Mouse (Mus musculus) mouse trophoblast stem cell (cell line): ENCODE data around the gene Dchs1.

ENCODE experiments used
- in situ Hi-C, 2 experiments: fragments of 300-500 bp; cut with MseI, MboI; formaldehyde crosslinking; loops; 2 replicates in 1 of 2; 3 replicates in 1 of 2; pipeline ENCODE4 v1.15.1; 2025

The Dchs1 gene

GRCm38 (mm10) chr7:105787285-105788140, at the start of gene Dchs1:
TSS of gene Dchs1 (minus strand) at chr7:105787654.
- in situ Hi-C loops = no loop called here

- in situ Hi-C loops = loop anchor here in 1 of 2 experiments (25.0 kb wide), 1 partner anchor 1213 kb away; the partner anchor contains the start of gene Olfr713
Measured at GRCm38 (mm10) chr7:105824281-105824680, 36.8 kb upstream of the Dchs1 start.

- in situ Hi-C loops = loop anchor here in 1 of 2 experiments (25.0 kb wide), 1 partner anchor 1219 kb away; the partner anchor contains the start of gene Olfr713
Measured at GRCm38 (mm10) chr7:105818483-105818882, 31.0 kb upstream of the Dchs1 start.

- in situ Hi-C loops = loop anchor here in 1 of 2 experiments (25.0 kb wide), 1 partner anchor 1221 kb away; the partner anchor contains the start of gene Olfr713
Measured at GRCm38 (mm10) chr7:105816736-105817135, 29.3 kb upstream of the Dchs1 start.

DNA sequence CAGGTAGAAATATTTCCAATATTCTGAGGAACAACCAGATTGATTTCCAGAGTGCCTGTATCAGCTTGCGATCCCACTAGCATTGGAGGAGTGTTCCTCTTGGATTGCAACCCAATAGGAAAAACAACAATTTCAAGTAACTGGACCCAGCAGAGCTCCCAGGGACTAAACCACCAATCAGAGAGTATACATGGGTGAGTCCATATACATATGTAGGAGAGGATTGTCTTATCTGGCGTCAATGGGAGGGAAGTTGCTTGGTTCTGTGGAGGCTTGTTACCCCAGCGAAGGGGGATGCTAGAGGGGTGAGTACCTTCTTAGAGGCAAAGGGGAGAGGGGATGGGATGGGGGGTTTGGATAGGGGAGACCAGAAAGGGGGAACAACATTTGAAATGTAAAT, 25.9 kb upstream of the Dchs1 start:
- in situ Hi-C loops = loop anchor here in 1 of 2 experiments (25.0 kb wide), 1 partner anchor 1224 kb away; the partner anchor contains the start of gene Olfr713

DNA sequence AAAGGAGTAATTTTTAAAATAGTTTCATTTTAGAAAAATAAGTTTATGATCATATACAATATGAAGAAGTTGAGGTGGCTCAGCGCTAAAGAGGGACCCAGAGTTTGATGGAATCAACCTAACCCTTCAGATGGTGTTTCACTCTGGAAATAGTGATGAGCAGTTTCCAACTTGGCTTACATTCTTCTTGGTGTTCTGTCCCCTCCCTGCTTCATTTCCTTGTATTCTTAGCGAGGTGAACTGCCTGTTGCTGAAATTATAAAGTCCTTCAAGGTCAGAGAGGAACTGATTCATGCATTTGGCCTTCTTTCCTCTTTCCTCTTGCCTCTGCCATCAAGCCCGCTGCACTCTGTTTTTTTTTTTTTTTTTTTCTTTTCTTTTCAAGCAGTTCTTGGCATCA, 25.1 kb upstream of the Dchs1 start:
- in situ Hi-C loops = loop anchor here in 1 of 2 experiments (25.0 kb wide), 1 partner anchor 1225 kb away; the partner anchor contains the start of gene Olfr713

DNA sequence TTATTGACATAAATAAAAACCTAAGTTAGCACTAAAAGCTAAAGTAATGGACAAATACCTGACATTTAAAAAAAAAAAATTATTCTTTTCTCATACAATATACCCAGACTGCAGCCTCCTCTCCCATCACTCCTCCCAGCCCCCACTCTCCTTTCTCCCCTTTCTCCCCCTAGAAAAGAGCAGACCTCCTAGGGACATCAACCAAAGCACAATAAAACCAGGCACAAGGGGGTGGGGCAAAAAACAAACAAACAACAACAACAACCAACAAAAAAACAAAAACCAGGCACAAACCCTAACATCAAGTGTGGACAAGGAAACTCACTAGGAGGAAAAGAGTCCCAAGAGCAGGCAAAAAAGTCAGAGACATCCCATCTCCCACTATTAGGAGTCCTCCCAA, 24.1 kb upstream of the Dchs1 start:
- in situ Hi-C loops = loop anchor here in 1 of 2 experiments (25.0 kb wide), 1 partner anchor 1226 kb away; the partner anchor contains the start of gene Olfr713

- in situ Hi-C loops = loop anchor here in 1 of 2 experiments (25.0 kb wide), 1 partner anchor 1226 kb away; the partner anchor contains the start of gene Olfr713
Measured at GRCm38 (mm10) chr7:105810877-105811489, 23.5 kb upstream of the Dchs1 start, which contains the start of gene Mrpl17. TSS of gene Mrpl17 (minus strand) at chr7:105811099.

- in situ Hi-C loops = loop anchor here in 1 of 2 experiments (25.0 kb wide), 1 partner anchor 1227 kb away; the partner anchor contains the start of gene Olfr713
Measured at GRCm38 (mm10) chr7:105810280-105810876, 22.9 kb upstream of the Dchs1 start.

DNA sequence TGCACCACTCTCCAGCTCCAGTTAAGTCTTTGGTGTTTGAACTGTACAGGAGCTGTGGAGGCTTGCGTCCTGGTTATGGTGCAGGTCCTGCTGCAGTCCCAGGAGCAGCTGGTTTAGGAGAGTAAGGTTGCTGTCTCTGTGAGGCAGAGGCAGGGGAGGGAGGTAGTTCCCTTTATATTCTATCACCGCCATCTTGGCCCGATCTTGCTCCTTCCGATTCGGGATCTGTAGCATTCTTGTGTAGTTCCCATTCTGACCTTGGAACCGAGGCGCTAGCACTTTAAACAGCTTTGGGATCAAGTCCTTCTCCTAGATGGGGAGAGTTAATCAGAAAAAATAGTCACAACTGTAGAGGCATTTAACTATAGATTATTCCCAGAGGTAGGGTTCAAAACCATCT, 22.4 kb upstream of the Dchs1 start:
- in situ Hi-C loops = loop anchor here in 1 of 2 experiments (10.0 to 25.0 kb wide), 2 partner anchors 75 to 1227 kb away; partner anchors contain the start of genes Ilk, Olfr713 and Rrp8

- in situ Hi-C loops = loop anchor here in 1 of 2 experiments (10.0 to 25.0 kb wide), 2 partner anchors 74 to 1229 kb away; partner anchors contain the start of genes Ilk, Olfr713 and Rrp8
Measured at GRCm38 (mm10) chr7:105808385-105808784, 20.9 kb upstream of the Dchs1 start.

- in situ Hi-C loops = loop anchor here in 1 of 2 experiments (10.0 to 25.0 kb wide), 2 partner anchors 72 to 1231 kb away; partner anchors contain the start of genes Ilk, Olfr713 and Rrp8
Measured at GRCm38 (mm10) chr7:105806716-105807115, 19.3 kb upstream of the Dchs1 start.

GRCm38 (mm10) chr7:105806125-105806524, 18.7 kb upstream of the Dchs1 start:
- in situ Hi-C loops = loop anchor here in 1 of 2 experiments (10.0 to 25.0 kb wide), 2 partner anchors 71 to 1231 kb away; partner anchors contain the start of genes Ilk, Olfr713 and Rrp8

GRCm38 (mm10) chr7:105803428-105803827, 16.0 kb upstream of the Dchs1 start:
- in situ Hi-C loops = loop anchor here in 1 of 2 experiments (10.0 to 25.0 kb wide), 2 partner anchors 69 to 1234 kb away; partner anchors contain the start of genes Ilk, Olfr713 and Rrp8

- in situ Hi-C loops = loop anchor here in 1 of 2 experiments (10.0 to 25.0 kb wide), 2 partner anchors 68 to 1235 kb away; partner anchors contain the start of genes Ilk, Olfr713 and Rrp8
Measured at GRCm38 (mm10) chr7:105802771-105803170, 15.3 kb upstream of the Dchs1 start.

- in situ Hi-C loops = loop anchor here in 1 of 2 experiments (10.0 to 25.0 kb wide), 2 partner anchors 68 to 1235 kb away; partner anchors contain the start of genes Ilk, Olfr713 and Rrp8
Measured at GRCm38 (mm10) chr7:105802312-105802711, 14.9 kb upstream of the Dchs1 start.

DNA sequence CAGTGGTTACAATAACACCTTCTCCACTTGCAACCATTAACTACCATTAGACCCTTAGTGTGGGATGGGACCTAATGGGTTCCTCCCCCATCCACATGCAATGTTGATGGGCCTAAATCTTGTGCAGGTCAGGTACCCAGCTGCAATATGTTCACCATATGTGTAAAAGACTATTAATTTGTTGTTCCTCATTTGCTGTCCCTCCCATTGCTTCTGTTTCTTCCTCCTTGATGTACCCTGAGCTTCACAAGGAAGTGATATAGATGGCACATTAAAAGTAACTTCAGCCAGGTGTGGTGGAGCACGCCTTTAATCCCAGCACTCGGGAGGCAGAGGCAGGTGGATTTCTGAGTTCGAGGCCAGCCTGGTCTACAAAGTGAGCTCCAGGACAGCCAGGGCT, 9.5 kb upstream of the Dchs1 start:
- in situ Hi-C loops = no loop called here

DNA sequence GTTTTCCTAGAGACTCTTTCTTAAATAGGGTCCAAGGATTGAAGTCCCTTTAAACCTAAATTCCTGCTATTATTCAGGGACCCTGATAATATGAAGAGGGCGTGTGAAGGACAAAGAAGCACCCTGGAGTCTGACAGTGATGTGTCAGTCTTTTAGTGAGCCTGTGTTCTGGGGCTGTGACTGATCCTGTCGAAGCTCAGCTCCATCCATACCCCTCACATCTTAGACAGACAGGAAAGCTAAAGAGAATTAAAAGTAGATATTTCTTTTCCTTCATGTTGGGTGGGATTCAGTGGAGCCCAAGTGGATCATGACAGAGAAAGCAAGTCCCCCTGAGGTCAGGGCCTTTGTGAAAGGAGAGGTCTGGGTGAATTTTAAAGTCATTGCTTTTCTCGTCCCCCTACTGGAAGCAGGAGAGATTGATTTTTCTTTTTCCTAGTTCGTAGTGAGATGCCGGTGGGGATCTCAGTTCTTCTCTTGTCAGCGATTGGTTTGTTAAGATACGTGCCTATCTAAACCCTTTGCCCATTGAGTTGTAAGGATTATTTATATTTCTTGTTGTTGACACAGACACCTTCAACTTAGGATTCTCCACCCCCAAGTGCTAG, 8.4 kb upstream of the Dchs1 start:
- in situ Hi-C loops = no loop called here

DNA sequence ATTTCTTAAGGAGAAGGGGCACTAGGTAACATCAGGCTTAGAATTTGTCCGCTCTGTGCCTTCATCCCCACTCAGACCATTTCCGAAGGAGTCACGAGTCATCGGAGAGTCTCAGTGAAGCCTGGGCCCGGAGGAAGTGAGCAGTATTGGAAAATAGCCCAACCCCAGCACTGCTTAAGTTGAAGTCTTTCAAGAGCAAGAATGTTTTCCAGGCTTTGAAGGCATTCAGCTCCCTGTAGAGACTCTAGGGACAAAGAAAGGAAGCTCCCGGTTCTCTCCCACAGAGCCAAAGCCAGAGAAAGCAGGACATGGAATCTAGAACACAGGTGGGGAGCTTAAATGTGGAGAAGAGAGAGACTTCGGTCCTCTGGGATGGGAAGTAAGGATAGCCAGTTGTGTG, 6.2 kb upstream of the Dchs1 start:
- in situ Hi-C loops = no loop called here

- in situ Hi-C loops = no loop called here
Measured at GRCm38 (mm10) chr7:105791147-105791546, 3.7 kb upstream of the Dchs1 start.
